Comparison of ENCODE assay signal across 8 mouse cellular contexts in genomic region chr4:140030040-140030386, GRCm38 (mm10).
DNase-seq lines count a peak whose midpoint lies in the region; ATAC-seq and TF ChIP-seq lines count a peak whose summit lies in the region.
"Had no signal": no experiment of that assay in that cellular context is flagged by ENCODE, and none has a peak within 500 bp of the region (broad histone marks: within the 10 kb centered on the region; RNA-seq: fewer than 3 reads in every experiment).

No protein-coding gene starts in this region.

- peak; percentile 42; the same call in 1 of the 2 replicates for ATAC-seq in forebrain, embryonic 11.5 days (replicated peaks; ENCODE audit: low FRiP score)
- peak; percentile 81 for ATAC-seq in hindbrain, postnatal 0 days
- ATAC-seq in heart, embryonic 11.5 days (replicated peaks; ENCODE audit: insufficient number of reproducible peaks, low FRiP score, low TSS enrichment) = no peak

- TF ChIP-seq CTCF in hindbrain, postnatal 0 days (IDR thresholded peaks at IDR 0.05; ENCODE audit: low read depth) = no peak

- H3K9ac ChIP-seq in forebrain, embryonic 11.5 days (ENCODE audit: low read length) = peak overlapping the region; percentile 16; the same call in 1 of the 2 replicates
- 0 out of 2 replicates have a peak overlapping the region, but pooled peaks have one; percentile 13 for H3K9ac ChIP-seq in hindbrain, postnatal 0 days (replicated peaks; ENCODE audit: low read length)
- H3K9ac ChIP-seq in heart, embryonic 11.5 days (ENCODE audit: low read depth, low read length) = no peak overlapping the region

- peaks cover 3% of the 10 kb centered on the region; the same call in 1 of the 2 replicates for H3K9me3 ChIP-seq in forebrain, embryonic 11.5 days (ENCODE audit: control insufficient read depth, low read length)
- H3K9me3 ChIP-seq in hindbrain, postnatal 0 days (ENCODE audit: low read length) = no peaks in the 10 kb centered on the region
- no peaks in the 10 kb centered on the region for H3K9me3 ChIP-seq in heart, embryonic 11.5 days (replicated peaks; ENCODE audit: control insufficient read depth, low read length)

- DNase-seq in left cerebral cortex, postnatal 4 days = peak; percentile 78
- no peak for DNase-seq in left cerebral cortex, adult 8-10 months (ENCODE audit: low spot score in 2 of 2)
- no peak for DNase-seq in forebrain, embryonic 11.5 days (ENCODE audit: low spot score)
- peak; percentile 76 for DNase-seq in hindbrain, postnatal 0 days (ENCODE audit: low spot score)
- peak; percentile 68 for DNase-seq in retina, embryonic 14.5 days (ENCODE audit: low spot score)
- DNase-seq in cerebellum, adult 9-10 months = no peak
- DNase-seq: spleen, adult 18-20 months had no signal

- H3K4me1 ChIP-seq in forebrain, embryonic 11.5 days (replicated peaks; ENCODE audit: control insufficient read depth, insufficient read depth, low read length) = peaks cover 6% of the 10 kb centered on the region; the same call in 1 of the 2 replicates
- no peaks in the 10 kb centered on the region for H3K4me1 ChIP-seq in hindbrain, postnatal 0 days (ENCODE audit: insufficient read depth, low read length)
- H3K4me1 ChIP-seq in heart, embryonic 11.5 days (ENCODE audit: control insufficient read depth, insufficient read depth, low read length) = no peaks in the 10 kb centered on the region

- no peaks in the 10 kb centered on the region for H3K36me3 ChIP-seq in forebrain, embryonic 11.5 days (ENCODE audit: control insufficient read depth, insufficient read depth, low read length)
- H3K36me3 ChIP-seq in hindbrain, postnatal 0 days (ENCODE audit: insufficient read depth, low read length) = no peaks in the 10 kb centered on the region; the same call in 1 of the 2 replicates
- no peaks in the 10 kb centered on the region for H3K36me3 ChIP-seq in heart, embryonic 11.5 days (ENCODE audit: control insufficient read depth, insufficient read depth, low read length)

- no peaks in the 10 kb centered on the region for H3K27me3 ChIP-seq in forebrain, embryonic 11.5 days (ENCODE audit: control insufficient read depth, insufficient read depth, low read length)
- no peaks in the 10 kb centered on the region for H3K27me3 ChIP-seq in hindbrain, postnatal 0 days (ENCODE audit: insufficient read depth, low read length)
- H3K27me3 ChIP-seq in heart, embryonic 11.5 days (ENCODE audit: control insufficient read depth, insufficient read depth, low read length) = peaks cover 16% of the 10 kb centered on the region

- intact Hi-C loops in left cerebral cortex, postnatal 4 days (cut with DNase I) = no loop called here

- H3K4me3 ChIP-seq in forebrain, embryonic 11.5 days (ENCODE audit: low read depth, low read length) = no peak overlapping the region
- H3K4me3 ChIP-seq in hindbrain, postnatal 0 days (ENCODE audit: low read length) = no peak overlapping the region
- H3K4me3 ChIP-seq in heart, embryonic 11.5 days (ENCODE audit: low read depth, low read length) = no peak overlapping the region

- 43% methylated on average over 5 of the region's 5 CpGs for WGBS in forebrain, embryonic 11.5 days
- 12% methylated on average over 5 of the region's 5 CpGs for WGBS in hindbrain, postnatal 0 days
- WGBS in heart, embryonic 11.5 days (ENCODE audit: insufficient replicate concordance) = 45% methylated on average over 5 of the region's 5 CpGs

- H3K27ac ChIP-seq in forebrain, embryonic 11.5 days (ENCODE audit: low read depth, low read length) = peak overlapping the region; percentile 68; the same call in 1 of the 2 replicates
- H3K27ac ChIP-seq in hindbrain, postnatal 0 days = peak overlapping the region; percentile 79
- no peak overlapping the region for H3K27ac ChIP-seq in heart, embryonic 11.5 days (ENCODE audit: low read depth, low read length)

- H3K4me2 ChIP-seq in forebrain, embryonic 11.5 days (ENCODE audit: low read depth, low read length, severe bottlenecking) = no peak overlapping the region
- H3K4me2 ChIP-seq in hindbrain, postnatal 0 days (ENCODE audit: low read depth, low read length) = no peak overlapping the region
- H3K4me2 ChIP-seq in heart, embryonic 11.5 days = no peak overlapping the region

Comparison
In these comparisons a context has a peak if more than half of its experiments do, and no peak if none do; other contexts are left out.
1. DNase-seq: peak in left cerebral cortex, postnatal 4 days (single experiment), hindbrain, postnatal 0 days (single experiment) and retina, embryonic 14.5 days (single experiment); none in left cerebral cortex, adult 8-10 months (0 of 2), forebrain, embryonic 11.5 days (single experiment) and cerebellum, adult 9-10 months (single experiment).